Mouse (Mus musculus): ENCODE results near the gene Plrg1. TPM values are rescaled to one million over a fixed set of nuclear protein-coding genes. Genes with fewer than 3 reads are reported as not detected.

The Plrg1 gene
- polyA plus RNA-seq, 1 experiment from 2014 or later: 59.9 TPM

DNA sequence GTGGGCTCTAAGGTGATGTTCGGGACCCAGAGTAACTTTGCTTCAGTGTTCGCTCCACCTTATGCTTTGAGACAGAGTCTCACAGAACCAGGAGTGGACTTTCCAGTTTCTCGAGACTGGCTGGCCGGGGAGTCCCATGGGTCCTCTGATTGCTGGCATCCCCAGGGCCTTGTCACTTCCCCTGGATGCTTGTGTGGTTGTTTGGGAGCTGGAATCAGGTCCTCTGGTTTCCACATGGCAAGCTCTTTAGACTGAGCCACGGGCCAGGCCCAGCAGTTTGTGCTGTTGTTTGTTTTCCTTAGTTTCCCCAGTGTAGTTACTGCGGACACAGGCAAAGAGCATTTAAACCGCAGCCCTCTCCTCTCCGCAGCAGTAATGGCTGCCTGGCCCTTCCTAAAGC lies 21.5 kb upstream of the Plrg1 start:
- H3K4me1 ChIP-seq (ENCODE audit: control insufficient read depth in 2 of 2, insufficient read depth in 2 of 2, low read length in 2 of 2): no peaks in the 10 kb centered on the region
- H3K4me2 ChIP-seq (ENCODE audit: low read length): no peak overlapping the region
- no peak overlapping the region for H3K27ac ChIP-seq (replicated peaks in 1 of 2; ENCODE audit: control insufficient read depth in 1 of 2, insufficient read depth in 1 of 2, low read depth in 2 of 2, low read length in 2 of 2)
- H3K27me3 ChIP-seq (ENCODE audit: control insufficient read depth, insufficient read depth, low read length): no peaks in the 10 kb centered on the region
- no peaks in the 10 kb centered on the region for H3K36me3 ChIP-seq (ENCODE audit: control insufficient read depth, insufficient read depth, low read length)
- H3K9me3 ChIP-seq (ENCODE audit: control insufficient read depth, low read length): no peaks in the 10 kb centered on the region
- ATAC-seq (ENCODE audit: insufficient number of reproducible peaks, insufficient read depth, low FRiP score, low read depth): no peak
- no peak overlapping the region for H3K4me3 ChIP-seq (ENCODE audit: control insufficient read depth in 1 of 2, insufficient read depth in 1 of 2, low read depth in 1 of 2, low read length in 2 of 2)
- H3K9ac ChIP-seq (ENCODE audit: low read length): no peak overlapping the region
- 76% methylated on average over 8 of the region's 8 CpGs for WGBS

DNA sequence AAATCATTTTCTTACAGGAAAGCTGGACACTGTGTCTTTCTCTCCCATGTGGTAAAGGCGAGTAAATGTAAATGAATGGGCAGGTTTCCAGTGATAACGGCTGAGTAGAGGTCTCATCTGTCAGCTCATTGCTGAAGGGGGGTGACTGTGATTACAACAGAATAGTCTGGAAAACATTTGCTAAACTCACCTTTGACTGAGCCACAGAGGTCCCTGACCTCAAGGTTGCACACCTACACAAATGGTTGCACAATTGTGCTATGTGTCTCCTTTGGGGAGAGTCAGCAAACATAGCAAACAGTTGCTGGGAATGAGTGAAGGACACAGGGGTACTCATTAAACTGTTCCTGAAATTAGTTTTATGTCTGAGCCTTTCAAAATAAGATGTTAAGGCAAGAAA lies 16.5 kb upstream of the Plrg1 start:
- H3K36me3 ChIP-seq (ENCODE audit: control insufficient read depth, insufficient read depth, low read length): no peaks in the 10 kb centered on the region
- no peaks in the 10 kb centered on the region for H3K9me3 ChIP-seq (ENCODE audit: control insufficient read depth, low read length)
- 69% methylated on average over 2 of the region's 2 CpGs for WGBS
- no peak overlapping the region for H3K27ac ChIP-seq (replicated peaks in 1 of 2; ENCODE audit: control insufficient read depth in 1 of 2, insufficient read depth in 1 of 2, low read depth in 2 of 2, low read length in 2 of 2)
- ATAC-seq (ENCODE audit: insufficient number of reproducible peaks, insufficient read depth, low FRiP score, low read depth): no peak
- no peak overlapping the region for H3K4me3 ChIP-seq (ENCODE audit: control insufficient read depth in 1 of 2, insufficient read depth in 1 of 2, low read depth in 1 of 2, low read length in 2 of 2)
- H3K4me1 ChIP-seq (ENCODE audit: control insufficient read depth in 2 of 2, insufficient read depth in 2 of 2, low read length in 2 of 2): no peaks in the 10 kb centered on the region
- no peak overlapping the region for H3K4me2 ChIP-seq (ENCODE audit: low read length)
- H3K9ac ChIP-seq (ENCODE audit: low read length): no peak overlapping the region
- H3K27me3 ChIP-seq (ENCODE audit: control insufficient read depth, insufficient read depth, low read length): no peaks in the 10 kb centered on the region

DNA sequence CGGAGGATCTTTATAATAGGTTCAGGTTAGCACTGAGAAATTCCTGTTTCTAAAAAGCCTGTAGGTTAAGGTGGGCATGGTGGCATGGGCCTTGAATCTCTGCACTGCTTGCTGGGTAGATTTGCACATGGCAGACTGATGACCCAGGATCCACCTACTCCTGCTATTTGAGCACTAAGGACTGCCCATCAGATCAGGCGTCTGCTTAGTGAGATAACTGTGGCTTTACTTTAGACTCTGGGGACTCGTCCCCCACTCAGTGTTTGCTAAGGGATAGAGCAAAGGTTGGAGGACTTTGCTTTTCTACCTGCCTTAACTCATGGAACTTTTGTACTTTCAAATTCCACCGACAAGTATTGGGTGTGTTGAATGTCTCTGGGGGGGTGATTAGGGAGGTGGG lies 15.7 kb upstream of the Plrg1 start:
- H3K27ac ChIP-seq (replicated peaks in 1 of 2; ENCODE audit: control insufficient read depth in 1 of 2, insufficient read depth in 1 of 2, low read depth in 2 of 2, low read length in 2 of 2): no peak overlapping the region
- no peak overlapping the region for H3K9ac ChIP-seq (ENCODE audit: low read length)
- no peaks in the 10 kb centered on the region for H3K27me3 ChIP-seq (ENCODE audit: control insufficient read depth, insufficient read depth, low read length)
- no peak overlapping the region for H3K4me3 ChIP-seq (ENCODE audit: control insufficient read depth in 1 of 2, insufficient read depth in 1 of 2, low read depth in 1 of 2, low read length in 2 of 2)
- H3K4me2 ChIP-seq (ENCODE audit: low read length): no peak overlapping the region
- H3K36me3 ChIP-seq (ENCODE audit: control insufficient read depth, insufficient read depth, low read length): no peaks in the 10 kb centered on the region
- H3K4me1 ChIP-seq (ENCODE audit: control insufficient read depth in 2 of 2, insufficient read depth in 2 of 2, low read length in 2 of 2): no peaks in the 10 kb centered on the region
- WGBS: 55% methylated on average over 4 of the region's 4 CpGs
- no peaks in the 10 kb centered on the region for H3K9me3 ChIP-seq (ENCODE audit: control insufficient read depth, low read length)
- ATAC-seq (ENCODE audit: insufficient number of reproducible peaks, insufficient read depth, low FRiP score, low read depth): no peak

DNA sequence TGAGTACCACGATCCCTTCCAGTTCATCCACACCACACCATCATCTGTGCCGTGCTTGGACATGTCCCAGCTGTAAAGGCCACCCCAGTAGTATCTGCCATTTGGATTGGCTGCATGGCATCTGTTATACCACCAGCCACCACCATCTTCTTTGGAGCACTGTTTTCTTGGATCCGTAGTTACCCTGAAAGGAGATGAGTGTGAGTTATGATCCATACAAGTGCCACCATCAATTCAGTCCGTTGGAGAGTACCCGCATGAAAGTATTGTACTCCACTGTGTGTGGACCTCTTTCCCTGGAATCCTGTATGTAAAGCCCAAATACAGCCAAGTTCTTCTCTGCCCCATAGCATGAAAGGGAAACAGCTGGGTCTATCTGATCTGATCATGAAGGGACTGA lies 12.9 kb upstream of the Plrg1 start:
- Histone ChIP-seq H3K4me1 (ENCODE audit: control insufficient read depth in 2 of 2, insufficient read depth in 2 of 2, low read length in 2 of 2) (no peaks in the 10 kb centered on the region), H3K27me3 (ENCODE audit: control insufficient read depth, insufficient read depth, low read length) (no peaks in the 10 kb centered on the region), H3K4me2 (ENCODE audit: low read length) (no peak overlapping the region), H3K36me3 (ENCODE audit: control insufficient read depth, insufficient read depth, low read length) (no peaks in the 10 kb centered on the region), H3K9me3 (ENCODE audit: control insufficient read depth, low read length) (no peaks in the 10 kb centered on the region), H3K27ac (replicated peaks in 1 of 2; ENCODE audit: control insufficient read depth in 1 of 2, insufficient read depth in 1 of 2, low read depth in 2 of 2, low read length in 2 of 2) (no peak overlapping the region), H3K9ac (ENCODE audit: low read length) (no peak overlapping the region), H3K4me3 (ENCODE audit: control insufficient read depth in 1 of 2, insufficient read depth in 1 of 2, low read depth in 1 of 2, low read length in 2 of 2) (no peak overlapping the region)
- no peak for ATAC-seq (ENCODE audit: insufficient number of reproducible peaks, insufficient read depth, low FRiP score, low read depth)
- 88% methylated on average over 5 of the region's 5 CpGs for WGBS

DNA sequence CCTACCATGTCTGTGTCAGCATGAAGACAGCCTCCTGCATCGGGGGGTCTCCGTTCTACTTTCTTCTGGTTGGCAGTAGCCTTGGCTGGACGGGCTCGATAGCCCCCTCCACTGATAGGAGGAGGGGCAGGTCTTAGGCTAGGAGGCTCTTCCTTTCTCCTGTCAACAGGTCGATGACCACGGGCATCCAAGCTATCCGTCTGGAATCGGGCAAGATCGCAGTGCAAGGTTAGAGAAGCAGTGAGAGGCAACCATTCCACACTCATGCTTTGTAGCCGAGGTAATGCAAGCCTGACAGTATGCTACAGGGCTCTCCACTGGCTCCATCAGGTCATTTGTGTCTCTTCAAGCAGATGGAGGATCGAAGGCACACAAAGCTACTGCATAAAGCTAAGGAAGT lies 8.7 kb upstream of the Plrg1 start:
- Histone ChIP-seq H3K4me2 (ENCODE audit: low read length) (no peak overlapping the region), H3K9me3 (ENCODE audit: control insufficient read depth, low read length) (no peaks in the 10 kb centered on the region), H3K36me3 (ENCODE audit: control insufficient read depth, insufficient read depth, low read length) (no peaks in the 10 kb centered on the region), H3K4me3 (ENCODE audit: control insufficient read depth in 1 of 2, insufficient read depth in 1 of 2, low read depth in 1 of 2, low read length in 2 of 2) (no peak overlapping the region), H3K9ac (ENCODE audit: low read length) (no peak overlapping the region), H3K4me1 (ENCODE audit: control insufficient read depth in 2 of 2, insufficient read depth in 2 of 2, low read length in 2 of 2) (no peaks in the 10 kb centered on the region), H3K27me3 (ENCODE audit: control insufficient read depth, insufficient read depth, low read length) (no peaks in the 10 kb centered on the region), H3K27ac (replicated peaks in 1 of 2; ENCODE audit: control insufficient read depth in 1 of 2, insufficient read depth in 1 of 2, low read depth in 2 of 2, low read length in 2 of 2) (no peak overlapping the region)
- 72% methylated on average over 11 of the region's 11 CpGs for WGBS
- ATAC-seq (ENCODE audit: insufficient number of reproducible peaks, insufficient read depth, low FRiP score, low read depth): no peak

DNA sequence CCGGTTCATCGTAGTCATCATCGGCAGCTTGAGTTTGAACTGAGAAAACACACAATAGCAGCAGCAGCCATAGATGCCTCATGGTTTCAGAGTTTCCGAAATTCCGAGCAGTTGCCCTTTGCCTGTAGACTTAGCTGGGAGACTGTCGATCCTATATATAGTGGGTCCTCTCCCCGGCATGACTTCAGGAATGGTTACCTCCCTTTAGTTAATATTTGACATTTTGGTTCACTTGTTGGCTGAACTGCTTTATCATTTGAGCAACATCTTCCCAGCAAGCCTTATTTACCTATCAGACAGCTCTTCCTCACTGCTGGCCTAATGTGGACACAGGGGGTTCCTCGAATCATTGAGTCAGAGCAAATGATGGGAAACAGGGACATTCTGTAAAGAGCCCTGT lies 5.6 kb upstream of the Plrg1 start, which contains the start of gene Fgb:
Gene Fgb (minus strand): TSS at position 184 of the 400 bp plus-strand sequence.
- Histone ChIP-seq H3K9me3 (ENCODE audit: control insufficient read depth, low read length) (no peaks in the 10 kb centered on the region), H3K4me2 (ENCODE audit: low read length) (no peak within 1 kb of the TSS), H3K9ac (ENCODE audit: low read length) (no peak within 1 kb of the TSS), H3K4me1 (ENCODE audit: control insufficient read depth in 2 of 2, insufficient read depth in 2 of 2, low read length in 2 of 2) (no peaks in the 10 kb centered on the region), H3K27me3 (ENCODE audit: control insufficient read depth, insufficient read depth, low read length) (no peaks in the 10 kb centered on the region), H3K36me3 (ENCODE audit: control insufficient read depth, insufficient read depth, low read length) (no peaks in the 10 kb centered on the region), H3K4me3 (ENCODE audit: control insufficient read depth in 1 of 2, insufficient read depth in 1 of 2, low read depth in 1 of 2, low read length in 2 of 2) (no peak within 1 kb of the TSS), H3K27ac (replicated peaks in 1 of 2; ENCODE audit: control insufficient read depth in 1 of 2, insufficient read depth in 1 of 2, low read depth in 2 of 2, low read length in 2 of 2) (no peak within 1 kb of the TSS)
- no peak for ATAC-seq (ENCODE audit: insufficient number of reproducible peaks, insufficient read depth, low FRiP score, low read depth)
- 76% methylated on average over 8 of the region's 8 CpGs for WGBS

DNA sequence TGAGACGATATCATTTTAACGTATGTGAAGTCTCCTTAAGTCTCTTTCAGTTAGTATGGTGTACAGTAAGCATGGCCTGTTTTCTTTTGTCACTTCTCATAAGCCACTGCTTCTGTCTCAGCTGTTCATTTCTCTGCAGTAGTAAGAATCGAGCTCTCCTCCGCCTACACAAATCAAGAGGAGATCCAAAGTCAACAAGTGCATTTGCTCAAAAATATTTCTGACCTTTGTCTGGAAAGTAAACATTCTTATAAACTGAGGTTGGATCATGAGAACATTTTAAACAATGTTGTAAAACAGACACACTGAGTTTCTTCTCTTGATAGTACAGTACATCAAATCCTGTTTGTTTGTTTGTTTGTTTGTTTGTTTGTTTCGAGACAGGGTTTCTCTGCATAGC lies 4.7 kb upstream of the Plrg1 start:
- 73% methylated on average over 5 of the region's 5 CpGs for WGBS
- no peaks in the 10 kb centered on the region for H3K4me1 ChIP-seq (ENCODE audit: control insufficient read depth in 2 of 2, insufficient read depth in 2 of 2, low read length in 2 of 2)

DNA sequence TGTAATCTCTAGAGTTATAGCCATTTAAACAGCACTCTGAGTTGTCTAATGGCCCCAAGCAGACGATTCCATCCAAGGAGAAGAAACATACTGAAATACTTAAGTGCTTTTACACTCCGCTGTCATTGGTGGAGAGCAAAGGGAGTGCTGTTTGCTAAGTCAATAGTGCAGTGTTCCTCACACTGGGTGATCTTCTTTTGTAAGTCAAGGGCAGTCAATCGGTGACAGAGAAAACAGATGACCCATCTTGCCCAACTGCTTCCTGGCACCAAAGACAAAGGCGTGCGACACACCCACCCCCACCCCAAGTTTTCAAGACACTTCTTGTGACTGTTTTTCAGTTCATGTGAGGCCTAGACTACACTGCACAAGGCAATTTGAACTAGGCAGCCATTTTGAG lies 3.2 kb upstream of the Plrg1 start:
- Histone ChIP-seq H3K4me3 (ENCODE audit: control insufficient read depth in 1 of 2, insufficient read depth in 1 of 2, low read depth in 1 of 2, low read length in 2 of 2) (no peak overlapping the region), H3K9ac (ENCODE audit: low read length) (no peak overlapping the region), H3K27me3 (ENCODE audit: control insufficient read depth, insufficient read depth, low read length) (no peaks in the 10 kb centered on the region), H3K36me3 (ENCODE audit: control insufficient read depth, insufficient read depth, low read length) (peaks cover 5% of the 10 kb centered on the region; the same call in 1 of the 2 replicates), H3K4me2 (ENCODE audit: low read length) (no peak overlapping the region), H3K4me1 (ENCODE audit: control insufficient read depth in 2 of 2, insufficient read depth in 2 of 2, low read length in 2 of 2) (peaks cover 3 to 9% of the 10 kb centered on the region in 2 experiments; a peak in 3 of 4 replicates), H3K9me3 (ENCODE audit: control insufficient read depth, low read length) (no peaks in the 10 kb centered on the region), H3K27ac (replicated peaks in 1 of 2; ENCODE audit: control insufficient read depth in 1 of 2, insufficient read depth in 1 of 2, low read depth in 2 of 2, low read length in 2 of 2) (no peak overlapping the region)
- no peak for ATAC-seq (ENCODE audit: insufficient number of reproducible peaks, insufficient read depth, low FRiP score, low read depth)
- 83% methylated on average over 5 of the region's 5 CpGs for WGBS

More for the DNA sequence above, 4.7 kb upstream of the Plrg1 start:
- no peak for ATAC-seq (ENCODE audit: insufficient number of reproducible peaks, insufficient read depth, low FRiP score, low read depth)
- H3K27ac ChIP-seq (replicated peaks in 1 of 2; ENCODE audit: control insufficient read depth in 1 of 2, insufficient read depth in 1 of 2, low read depth in 2 of 2, low read length in 2 of 2): no peak overlapping the region
- no peak overlapping the region for H3K4me3 ChIP-seq (ENCODE audit: control insufficient read depth in 1 of 2, insufficient read depth in 1 of 2, low read depth in 1 of 2, low read length in 2 of 2)
- no peaks in the 10 kb centered on the region for H3K36me3 ChIP-seq (ENCODE audit: control insufficient read depth, insufficient read depth, low read length)
- no peak overlapping the region for H3K4me2 ChIP-seq (ENCODE audit: low read length)
- no peaks in the 10 kb centered on the region for H3K27me3 ChIP-seq (ENCODE audit: control insufficient read depth, insufficient read depth, low read length)
- H3K9me3 ChIP-seq (ENCODE audit: control insufficient read depth, low read length): no peaks in the 10 kb centered on the region
- H3K9ac ChIP-seq (ENCODE audit: low read length): no peak overlapping the region
